Mouse (Mus musculus): ENCODE data around the gene Ciapin1. TPM values are rescaled to one million over a fixed set of nuclear protein-coding genes. Genes with fewer than 3 reads are reported as not detected.
A peak's percentile ranks its signal among the peaks of the same experiment; 100 is the strongest.

Gene Ciapin1
- polyA plus RNA-seq, 1 experiment, result 32.8 TPM

GRCm38 (mm10) chr8:94781155-94781837 lies 56.9 kb downstream of the Ciapin1 start:
- TF ChIP-seq POLR2A (IDR thresholded peaks at IDR 0.05; ENCODE audit: low read depth, low read length) (no peak), CTCF (IDR thresholded peaks at IDR 0.05; ENCODE audit: extremely low read depth, insufficient read depth, insufficient read length, insufficient replicate concordance) (no peak)
- Histone ChIP-seq H3K27me3 (ENCODE audit: control insufficient read depth, insufficient read depth, low read length) (no peaks in the 10 kb centered on the region), H3K36me3 (ENCODE audit: control insufficient read depth, insufficient read depth, low read length) (no peaks in the 10 kb centered on the region), H3K4me3 (ENCODE audit: extremely low read depth, insufficient read depth, insufficient read length) (no peak overlapping the region), H3K4me1 (ENCODE audit: control insufficient read depth, insufficient read depth, insufficient read length) (peaks cover 13% of the 10 kb centered on the region; the same call in 1 of the 2 replicates), H3K27ac (ENCODE audit: insufficient read depth, low read length) (no peak overlapping the region)
- DNase-seq (ENCODE audit: low read depth in 1 of 2, low spot score in 2 of 2), result no peak
- 80% methylated on average over 7 of the region's 7 CpGs for WGBS

DNA sequence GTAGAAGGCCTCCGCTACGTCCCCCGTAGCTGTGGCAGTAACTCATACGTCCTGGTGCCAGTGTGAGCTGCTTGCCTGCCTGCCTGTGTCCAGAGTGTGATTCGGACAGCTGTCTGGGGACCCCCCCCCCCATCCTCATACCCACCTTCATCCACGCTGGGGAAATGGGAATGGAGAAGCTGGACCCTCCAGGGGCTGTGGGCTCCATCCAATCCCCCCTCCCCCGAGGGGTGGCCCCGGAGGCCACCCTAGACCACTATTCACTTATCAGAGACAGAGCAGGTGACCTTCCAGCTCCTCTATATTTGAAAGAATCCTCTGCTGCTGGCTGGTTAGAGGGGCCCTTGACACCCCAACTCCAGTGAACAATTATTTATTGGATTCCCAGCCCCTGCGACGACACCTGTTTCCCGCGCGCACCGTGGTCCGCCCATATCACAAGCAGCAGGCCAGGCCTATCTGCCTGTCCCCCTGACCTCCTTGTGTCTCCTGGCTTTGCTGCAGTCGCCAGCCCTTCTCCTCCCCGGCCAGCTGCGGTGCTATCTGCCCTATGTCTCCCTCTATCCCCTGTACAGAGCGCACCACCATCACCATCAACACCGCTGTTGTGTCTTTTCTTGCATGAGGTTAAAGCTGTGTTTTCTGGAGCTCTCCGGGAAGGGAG lies 57.5 kb downstream of the Ciapin1 start:
- Histone ChIP-seq H3K4me3 (ENCODE audit: extremely low read depth, insufficient read depth, insufficient read length) (no peak overlapping the region), H3K27me3 (ENCODE audit: control insufficient read depth, insufficient read depth, low read length) (no peaks in the 10 kb centered on the region), H3K27ac (ENCODE audit: insufficient read depth, low read length) (no peak overlapping the region), H3K4me1 (ENCODE audit: control insufficient read depth, insufficient read depth, insufficient read length) (peaks cover 13% of the 10 kb centered on the region; the same call in 1 of the 2 replicates), H3K36me3 (ENCODE audit: control insufficient read depth, insufficient read depth, low read length) (no peaks in the 10 kb centered on the region)
- no peak for DNase-seq (ENCODE audit: low read depth in 1 of 2, low spot score in 2 of 2)
- 92% methylated on average over 21 of the region's 21 CpGs for WGBS
- TF ChIP-seq POLR2A (IDR thresholded peaks at IDR 0.05; ENCODE audit: low read depth, low read length) (no peak), CTCF (IDR thresholded peaks at IDR 0.05; ENCODE audit: extremely low read depth, insufficient read depth, insufficient read length, insufficient replicate concordance) (no peak)

DNA sequence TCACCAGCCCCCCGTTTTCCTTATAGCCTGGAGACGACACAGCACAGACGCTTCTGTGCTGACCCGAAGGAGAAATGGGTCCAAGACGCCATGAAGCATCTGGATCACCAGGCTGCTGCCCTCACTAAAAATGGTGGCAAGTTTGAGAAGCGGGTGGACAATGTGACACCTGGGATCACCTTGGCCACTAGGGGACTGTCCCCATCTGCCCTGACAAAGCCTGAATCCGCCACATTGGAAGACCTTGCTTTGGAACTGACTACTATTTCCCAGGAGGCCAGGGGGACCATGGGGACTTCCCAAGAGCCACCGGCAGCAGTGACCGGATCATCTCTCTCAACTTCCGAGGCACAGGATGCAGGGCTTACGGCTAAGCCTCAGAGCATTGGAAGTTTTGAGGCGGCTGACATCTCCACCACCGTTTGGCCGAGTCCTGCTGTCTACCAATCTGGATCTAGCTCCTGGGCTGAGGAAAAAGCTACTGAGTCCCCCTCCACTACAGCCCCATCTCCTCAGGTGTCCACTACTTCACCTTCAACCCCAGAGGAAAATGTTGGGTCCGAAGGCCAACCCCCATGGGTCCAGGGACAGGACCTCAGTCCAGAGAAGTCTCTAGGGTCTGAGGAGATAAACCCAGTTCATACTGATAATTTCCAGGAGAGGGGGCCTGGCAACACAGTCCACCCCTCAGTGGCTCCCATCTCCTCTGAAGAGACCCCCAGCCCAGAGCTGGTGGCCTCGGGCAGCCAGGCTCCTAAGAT lies 58.4 kb downstream of the Ciapin1 start:
- no peaks in the 10 kb centered on the region for H3K27me3 ChIP-seq (ENCODE audit: control insufficient read depth, insufficient read depth, low read length)
- DNase-seq (ENCODE audit: low read depth in 1 of 2, low spot score in 2 of 2), result no peak
- 78% methylated on average over 16 of the region's 16 CpGs for WGBS
- no peak overlapping the region for H3K27ac ChIP-seq (ENCODE audit: insufficient read depth, low read length)
- peaks cover 13% of the 10 kb centered on the region; the same call in 1 of the 2 replicates for H3K4me1 ChIP-seq (ENCODE audit: control insufficient read depth, insufficient read depth, insufficient read length)
- H3K4me3 ChIP-seq (ENCODE audit: extremely low read depth, insufficient read depth, insufficient read length), result no peak overlapping the region
- H3K36me3 ChIP-seq (ENCODE audit: control insufficient read depth, insufficient read depth, low read length), result no peaks in the 10 kb centered on the region
- TF ChIP-seq CTCF (IDR thresholded peaks at IDR 0.05; ENCODE audit: extremely low read depth, insufficient read depth, insufficient read length, insufficient replicate concordance) (no peak), POLR2A (IDR thresholded peaks at IDR 0.05; ENCODE audit: low read depth, low read length) (no peak)

DNA sequence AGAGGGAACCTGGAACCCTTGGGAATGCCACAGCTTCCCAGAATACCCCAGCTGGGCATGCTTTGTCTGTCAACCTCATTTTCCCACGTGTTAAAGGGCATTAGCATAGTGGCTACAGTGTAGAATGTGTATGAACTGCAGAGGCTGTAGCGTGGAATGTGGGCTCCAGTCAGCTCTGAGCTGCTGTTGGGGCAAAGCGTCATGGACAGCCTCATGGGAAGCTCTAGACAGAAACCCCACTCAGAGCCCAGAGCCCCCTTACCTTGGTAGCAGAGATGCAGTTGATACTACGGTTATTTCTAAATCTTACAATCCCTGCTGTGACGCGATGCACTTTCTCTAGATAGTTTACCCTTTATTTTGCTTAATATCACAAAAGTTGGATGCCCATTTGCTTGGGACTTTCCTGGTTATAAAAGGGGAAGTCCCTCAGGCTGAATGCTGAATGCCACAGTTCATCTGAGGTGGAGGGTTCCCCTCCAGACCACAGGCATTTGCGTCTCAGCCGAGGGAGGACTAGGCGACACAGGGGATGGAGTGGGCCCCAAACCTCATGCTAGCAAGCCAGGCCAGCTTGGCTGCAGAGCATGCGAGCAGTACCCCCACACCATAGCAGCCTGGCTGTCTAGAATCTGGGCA lies 59.1 kb downstream of the Ciapin1 start:
- Histone ChIP-seq H3K36me3 (ENCODE audit: control insufficient read depth, insufficient read depth, low read length) (no peaks in the 10 kb centered on the region), H3K27ac (ENCODE audit: insufficient read depth, low read length) (no peak overlapping the region), H3K27me3 (ENCODE audit: control insufficient read depth, insufficient read depth, low read length) (no peaks in the 10 kb centered on the region), H3K4me3 (ENCODE audit: extremely low read depth, insufficient read depth, insufficient read length) (no peak overlapping the region), H3K4me1 (ENCODE audit: control insufficient read depth, insufficient read depth, insufficient read length) (peaks cover 13% of the 10 kb centered on the region; the same call in 1 of the 2 replicates)
- no peak for TF ChIP-seq CTCF (IDR thresholded peaks at IDR 0.05; ENCODE audit: extremely low read depth, insufficient read depth, insufficient read length, insufficient replicate concordance)
- TF ChIP-seq POLR2A (IDR thresholded peaks at IDR 0.05; ENCODE audit: low read depth, low read length), result no peak
- 11% methylated on average over 10 of the region's 10 CpGs for WGBS
- DNase-seq (ENCODE audit: low read depth in 1 of 2, low spot score in 2 of 2), result peak in 1 of 2 experiments; percentile 14

DNA sequence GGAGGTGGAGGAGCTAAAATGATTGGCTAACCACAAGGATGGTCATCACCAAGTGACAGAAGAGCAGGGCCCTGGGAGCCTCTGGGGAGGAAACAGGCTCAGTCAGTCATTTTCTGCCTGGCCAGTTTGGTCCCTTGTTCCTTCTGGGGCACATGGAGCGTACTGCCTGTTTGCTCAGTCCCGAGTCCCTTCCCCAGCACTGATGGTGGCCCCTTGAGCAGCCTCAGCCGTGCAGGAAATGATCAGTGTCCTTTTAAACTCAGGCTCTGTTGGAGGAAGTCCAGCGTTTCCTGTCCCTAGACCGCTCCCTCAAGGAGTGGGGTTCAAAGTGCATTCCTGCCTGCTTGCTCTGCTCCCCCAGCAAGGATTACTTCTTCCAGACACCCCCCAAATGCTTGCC lies 59.7 kb downstream of the Ciapin1 start:
- Histone ChIP-seq H3K4me3 (ENCODE audit: extremely low read depth, insufficient read depth, insufficient read length) (no peak overlapping the region), H3K36me3 (ENCODE audit: control insufficient read depth, insufficient read depth, low read length) (no peaks in the 10 kb centered on the region), H3K4me1 (ENCODE audit: control insufficient read depth, insufficient read depth, insufficient read length) (peaks cover 13% of the 10 kb centered on the region; the same call in 1 of the 2 replicates), H3K27ac (ENCODE audit: insufficient read depth, low read length) (no peak overlapping the region), H3K27me3 (ENCODE audit: control insufficient read depth, insufficient read depth, low read length) (no peaks in the 10 kb centered on the region)
- DNase-seq (ENCODE audit: low read depth in 1 of 2, low spot score in 2 of 2), result no peak
- WGBS, result 13% methylated on average over 5 of the region's 5 CpGs
- TF ChIP-seq POLR2A (IDR thresholded peaks at IDR 0.05; ENCODE audit: low read depth, low read length) (no peak), CTCF (IDR thresholded peaks at IDR 0.05; ENCODE audit: extremely low read depth, insufficient read depth, insufficient read length, insufficient replicate concordance) (no peak)

DNA sequence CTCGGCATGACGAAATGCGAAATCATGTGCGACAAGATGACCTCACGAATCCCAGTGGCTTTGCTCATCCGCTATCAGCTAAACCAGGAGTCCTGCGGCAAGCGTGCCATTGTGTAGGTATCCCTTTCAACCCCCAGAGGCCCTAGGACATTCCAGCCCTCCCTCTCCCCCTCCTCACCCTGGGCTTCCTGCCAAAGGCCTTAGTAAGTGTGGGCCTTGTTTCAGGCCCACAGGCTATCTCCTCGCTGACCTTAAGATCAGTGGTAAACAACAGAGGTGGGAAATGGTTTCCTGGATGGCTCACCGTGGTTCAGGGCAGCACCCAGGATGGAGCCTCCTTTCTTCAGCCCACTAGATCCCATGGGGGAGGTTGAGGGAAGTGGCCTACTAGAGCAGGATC lies 60.1 kb downstream of the Ciapin1 start:
- no peak for TF ChIP-seq POLR2A (IDR thresholded peaks at IDR 0.05; ENCODE audit: low read depth, low read length)
- no peak for TF ChIP-seq CTCF (IDR thresholded peaks at IDR 0.05; ENCODE audit: extremely low read depth, insufficient read depth, insufficient read length, insufficient replicate concordance)
- Histone ChIP-seq H3K4me1 (ENCODE audit: control insufficient read depth, insufficient read depth, insufficient read length) (peaks cover 13% of the 10 kb centered on the region; the same call in 1 of the 2 replicates), H3K27me3 (ENCODE audit: control insufficient read depth, insufficient read depth, low read length) (no peaks in the 10 kb centered on the region), H3K27ac (ENCODE audit: insufficient read depth, low read length) (no peak overlapping the region), H3K36me3 (ENCODE audit: control insufficient read depth, insufficient read depth, low read length) (no peaks in the 10 kb centered on the region), H3K4me3 (ENCODE audit: extremely low read depth, insufficient read depth, insufficient read length) (no peak overlapping the region)
- 81% methylated on average over 10 of the region's 10 CpGs for WGBS
- DNase-seq (ENCODE audit: low read depth in 1 of 2, low spot score in 2 of 2), result no peak
